Mouse (Mus musculus) cerebellum, adult 11-12 months (tissue): ENCODE measurements around the gene Lamc2.
A peak's percentile ranks its signal among the peaks of the same experiment; 100 is the strongest.

ENCODE experiments used
- DNase-seq: peaks from one replicate; pipeline ENCODE4 v3.0.0; 2022

Gene Lamc2

DNA sequence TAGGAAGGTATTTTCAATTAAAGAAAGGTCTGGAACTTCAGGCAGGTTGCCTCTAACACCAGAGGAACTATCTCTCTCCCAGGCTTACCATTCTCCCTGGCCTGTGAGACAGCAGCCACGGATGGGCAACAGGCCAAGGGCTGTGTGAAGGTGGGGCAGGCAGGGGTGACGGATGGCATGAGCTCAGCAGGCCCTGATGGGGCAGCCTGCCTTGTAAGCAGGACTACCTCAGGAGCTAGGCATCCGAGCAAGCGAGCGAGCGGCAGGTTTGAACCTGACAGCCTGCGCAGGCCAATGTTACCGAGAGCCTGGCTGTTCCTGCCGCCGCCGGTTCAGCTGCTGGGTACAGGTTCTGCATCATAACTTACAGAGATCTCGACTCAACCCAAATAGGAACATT lies 11.4 kb downstream of the Lamc2 start:
- DNase-seq: peak; percentile 77

DNA sequence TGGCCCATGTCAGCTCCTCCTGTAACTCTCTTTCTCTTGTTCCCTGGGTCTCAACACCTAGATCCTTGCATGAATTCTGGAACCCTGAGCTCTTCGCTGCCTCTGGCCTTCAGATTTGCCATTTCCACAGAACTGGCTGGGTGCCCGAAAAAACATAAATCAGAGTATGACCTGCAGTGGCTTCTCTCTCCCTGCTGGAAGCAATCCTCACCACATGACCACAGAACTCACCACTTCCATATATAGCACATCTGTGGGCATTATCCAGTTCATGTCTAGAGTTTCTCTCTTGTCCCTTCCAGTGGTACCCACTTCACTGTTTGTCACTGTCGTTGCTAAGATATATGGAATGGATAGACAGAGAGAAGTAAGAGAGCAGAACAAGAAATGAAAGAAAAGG lies 13.0 kb downstream of the Lamc2 start:
- DNase-seq: no peak

DNA sequence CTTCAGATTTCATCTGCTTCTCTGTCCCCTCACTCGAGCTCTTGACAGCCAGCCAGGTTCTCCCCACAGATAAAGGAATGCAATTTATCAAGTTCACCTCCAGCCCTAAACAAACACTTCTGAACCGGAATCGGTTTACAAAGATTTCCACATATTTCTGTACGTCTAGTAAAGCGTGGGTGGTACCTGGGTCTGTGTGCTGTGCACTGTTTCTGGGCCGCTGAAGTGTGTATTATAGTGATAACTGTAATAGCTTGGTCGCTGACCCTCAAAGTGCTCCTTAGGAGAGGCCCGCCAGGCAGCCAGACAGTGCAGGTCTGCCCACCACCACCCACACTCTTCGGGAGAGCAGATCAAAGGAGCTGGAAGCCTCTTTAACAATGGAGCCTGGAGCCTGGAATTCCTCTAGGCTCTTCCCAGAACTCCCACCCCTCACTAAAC lies 13.9 kb downstream of the Lamc2 start:
- DNase-seq: no peak

- DNase-seq: no peak
Measured at GRCm38 (mm10) chr1:153171011-153171410, 15.2 kb downstream of the Lamc2 start.

GRCm38 (mm10) chr1:153168293-153168692 lies 18.0 kb downstream of the Lamc2 start:
- no peak for DNase-seq

- DNase-seq: no peak
Measured at GRCm38 (mm10) chr1:153163831-153164230, 22.4 kb downstream of the Lamc2 start.

- no peak for DNase-seq
Measured at GRCm38 (mm10) chr1:153159137-153159536, 27.1 kb downstream of the Lamc2 start.

DNA sequence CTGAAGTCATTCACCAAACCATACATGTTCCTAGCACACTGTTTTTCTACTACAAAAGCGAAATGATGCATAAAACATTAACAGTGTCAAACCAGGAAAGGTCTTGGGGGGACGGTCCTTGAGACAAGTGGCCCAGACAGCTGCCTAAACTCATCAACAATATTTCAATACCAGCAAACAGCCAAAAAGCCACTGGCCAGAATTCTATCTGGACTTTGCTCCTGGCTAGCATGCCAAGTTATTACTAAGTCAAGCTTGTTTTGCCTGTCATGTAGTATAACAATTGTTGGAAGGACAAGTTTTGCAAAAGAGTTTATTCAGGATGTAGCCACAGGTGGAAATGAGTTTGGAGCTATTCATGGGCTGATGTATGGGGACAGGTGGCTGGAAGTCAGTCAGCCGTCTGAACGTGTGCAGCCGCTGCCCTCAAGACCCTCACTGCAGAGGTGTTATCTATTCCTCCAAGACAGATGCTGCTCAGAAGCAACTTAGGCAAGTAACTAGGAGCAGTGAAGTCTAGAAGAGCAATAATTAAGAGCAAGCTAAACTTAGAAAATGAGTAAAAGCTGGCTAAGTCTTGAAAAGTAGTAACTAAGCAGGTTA lies 29.1 kb downstream of the Lamc2 start:
- DNase-seq: no peak

DNA sequence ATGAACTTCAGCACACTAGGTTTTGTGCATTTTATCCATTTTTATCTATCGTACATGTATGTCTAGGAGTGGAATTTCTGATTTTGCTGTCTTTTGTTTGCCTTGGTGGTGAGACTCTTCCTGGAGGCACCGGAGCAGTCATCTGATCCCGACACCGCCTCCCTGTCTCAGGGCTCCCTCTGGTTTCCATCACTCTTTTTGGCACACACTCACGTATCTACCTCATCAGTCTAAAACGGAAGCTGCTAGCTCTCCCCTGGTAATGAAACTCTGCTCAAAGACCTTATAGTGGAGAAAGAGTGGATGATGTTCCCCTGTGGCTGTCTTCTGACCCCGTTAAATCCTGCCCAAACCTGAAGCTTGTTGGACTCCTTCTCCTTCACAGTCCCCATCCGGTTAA lies 30.9 kb downstream of the Lamc2 start:
- DNase-seq: no peak

DNA sequence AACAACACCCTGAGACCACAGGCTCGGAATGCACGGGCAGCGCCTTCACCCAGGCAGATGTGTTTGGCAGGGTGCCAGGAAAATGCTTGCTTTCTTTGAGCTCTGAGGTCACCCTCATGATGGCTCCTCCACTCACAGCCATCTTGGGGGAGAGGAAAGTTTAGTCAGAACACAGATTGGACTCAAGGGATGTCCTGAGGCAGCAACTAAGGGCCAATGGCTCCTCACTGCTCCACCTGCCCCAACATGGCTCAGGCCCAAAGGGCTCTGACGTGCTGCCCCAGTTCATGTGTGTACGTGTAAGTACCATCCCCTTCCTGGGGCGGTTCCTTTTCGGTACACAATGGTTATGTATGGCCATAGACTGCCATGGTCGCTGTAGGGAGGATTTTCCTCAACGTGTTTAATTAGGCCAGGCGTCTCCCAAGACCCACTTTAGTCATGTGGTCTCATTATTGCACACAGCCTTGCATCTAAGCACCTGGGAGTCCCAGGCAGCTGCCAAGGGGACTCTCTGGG lies 32.6 kb downstream of the Lamc2 start:
- DNase-seq: no peak

GRCm38 (mm10) chr1:153152594-153152993 lies 33.7 kb downstream of the Lamc2 start:
- no peak for DNase-seq

GRCm38 (mm10) chr1:153145791-153146190 lies 40.5 kb downstream of the Lamc2 start:
- no peak for DNase-seq

GRCm38 (mm10) chr1:153144021-153144420 lies 42.2 kb downstream of the Lamc2 start:
- no peak for DNase-seq

GRCm38 (mm10) chr1:153140747-153141228 lies 45.5 kb downstream of the Lamc2 start:
- DNase-seq: no peak

DNA sequence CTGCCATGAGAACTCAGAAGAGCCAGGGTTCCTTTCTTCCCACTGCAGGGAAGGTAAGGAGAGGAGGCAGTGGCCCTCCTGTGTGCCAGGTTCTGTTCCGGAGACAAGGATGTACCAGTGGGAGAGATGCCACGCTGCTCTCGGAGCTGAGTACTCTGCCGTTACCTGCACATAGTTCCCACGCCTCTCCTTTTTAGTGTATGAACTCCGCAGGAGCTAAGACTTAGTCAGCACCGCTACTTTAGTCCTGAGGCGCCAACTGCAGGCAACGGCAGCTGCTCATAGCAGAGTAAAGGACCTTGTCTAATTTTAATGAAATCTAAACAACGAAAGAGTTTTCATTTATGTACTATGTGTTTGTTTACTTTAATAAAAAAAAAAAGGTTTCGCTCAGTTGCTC lies 46.0 kb downstream of the Lamc2 start:
- no peak for DNase-seq

GRCm38 (mm10) chr1:153139635-153140034 lies 46.6 kb downstream of the Lamc2 start:
- no peak for DNase-seq

DNA sequence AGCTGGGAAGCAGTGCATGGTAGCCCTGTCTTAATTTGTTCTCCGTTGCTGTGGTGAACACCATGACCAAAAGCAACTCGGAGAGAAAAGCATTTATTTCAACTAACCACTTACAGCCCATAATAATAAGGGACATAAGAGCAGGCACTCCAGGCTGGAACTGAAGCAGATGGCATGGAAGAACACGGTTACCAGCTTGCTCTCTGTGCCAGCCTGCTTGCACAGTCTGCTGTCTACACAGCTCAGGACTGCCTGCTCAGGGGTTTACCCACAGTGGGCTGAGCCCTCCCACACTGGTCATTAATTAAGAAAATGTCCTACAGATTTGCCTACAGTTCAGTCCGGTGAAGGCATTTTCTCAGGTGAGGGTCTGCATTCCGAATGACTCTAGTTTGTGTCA lies 47.8 kb downstream of the Lamc2 start:
- DNase-seq: peak; percentile 42

GRCm38 (mm10) chr1:153136647-153137046 lies 49.6 kb downstream of the Lamc2 start:
- DNase-seq: no peak

DNA sequence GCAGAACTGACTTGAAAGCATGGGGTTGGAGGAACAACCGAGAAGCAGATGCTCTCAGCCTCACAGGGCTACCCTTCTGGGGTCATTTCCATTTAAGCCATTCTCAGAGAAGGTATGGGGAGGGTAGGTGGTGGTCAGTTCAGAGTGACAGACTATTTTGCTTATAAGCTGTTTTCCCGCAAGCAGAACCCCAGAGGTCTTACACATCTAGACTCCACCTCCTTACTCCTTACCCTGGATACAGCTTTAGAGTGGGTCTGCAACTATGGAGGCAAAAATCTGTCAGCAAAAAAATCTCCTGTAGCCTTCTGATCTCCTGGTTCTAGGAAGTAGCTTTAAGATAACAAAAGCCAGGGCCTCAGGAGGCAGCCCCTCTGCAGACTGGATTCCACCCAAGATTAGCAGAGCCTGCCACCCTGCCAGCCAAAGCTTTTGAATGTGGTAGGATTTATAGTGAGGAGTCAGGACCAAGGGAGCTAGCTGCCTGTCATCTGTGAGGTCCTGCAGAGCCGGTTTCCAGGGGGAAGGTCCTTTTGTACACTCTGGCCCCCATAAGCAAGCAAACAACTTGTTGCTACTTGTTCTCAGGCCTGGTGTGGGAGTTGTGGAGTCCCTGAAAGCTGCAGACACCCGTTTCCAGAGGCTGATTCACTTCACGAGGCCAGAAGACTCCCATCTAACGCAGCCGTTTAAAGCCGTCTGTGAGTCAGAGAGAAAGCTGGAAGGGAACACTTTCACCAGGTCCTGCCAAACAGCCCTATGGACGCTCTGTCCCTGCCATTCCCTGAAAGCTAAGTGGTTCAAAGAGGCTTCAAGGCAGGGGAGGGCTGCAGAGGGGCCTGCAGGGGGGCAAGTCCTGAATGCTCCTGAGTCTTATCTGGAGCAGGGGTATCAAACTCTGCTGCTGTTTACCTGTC lies 52.1 kb downstream of the Lamc2 start:
- DNase-seq: no peak

GRCm38 (mm10) chr1:153129992-153130713 lies 56.1 kb downstream of the Lamc2 start:
- DNase-seq: no peak

GRCm38 (mm10) chr1:153128780-153129179 lies 57.5 kb downstream of the Lamc2 start:
- no peak for DNase-seq

DNA sequence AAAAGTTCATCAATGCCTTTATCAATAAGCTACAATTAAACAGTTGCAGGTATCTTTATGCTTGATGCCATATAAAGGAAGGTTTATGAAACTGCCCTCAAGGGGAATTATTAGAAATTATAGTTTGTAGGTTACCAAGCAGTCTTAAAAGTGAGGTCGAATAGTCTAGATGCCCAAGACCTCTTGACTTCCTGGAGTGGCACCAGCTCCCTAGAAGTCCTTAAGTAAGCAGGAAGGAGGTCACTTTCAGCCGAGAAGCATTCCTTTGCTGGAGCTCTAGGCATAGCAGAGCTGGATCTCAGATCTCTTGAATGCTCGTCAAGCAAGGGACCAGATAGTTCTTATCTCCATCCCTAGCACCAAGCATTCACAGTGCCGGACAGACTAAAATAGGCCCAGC lies 58.6 kb downstream of the Lamc2 start:
- DNase-seq: no peak
